Mouse (Mus musculus) bone marrow macrophage, adult 2 months (primary cell): ENCODE data around the gene Kcnma1.

Source experiments
- CTCF ChIP-seq: IDR thresholded peaks from 2 replicates; pipeline ENCODE4 v1.5.1; 2012; ENCODE audit warnings: low read depth, mild to moderate bottlenecking, low read length, moderate library complexity
- POLR2A ChIP-seq: IDR thresholded peaks from 2 replicates; pipeline ENCODE4 v1.6.1; 2012; ENCODE audit warnings: mild to moderate bottlenecking, low read depth, low read length, borderline replicate concordance

- no peak for TF ChIP-seq CTCF
- TF ChIP-seq POLR2A = no peak
These were observed 70.4 kb downstream of the Kcnma1 start for GRCm38 (mm10) chr14:23943876-23944275.
